Mouse (Mus musculus): ENCODE data around the gene Ntmt1. TPM values are rescaled to one million over a fixed set of nuclear protein-coding genes. Genes with fewer than 3 reads are reported as not detected.

The Ntmt1 gene
- polyA plus RNA-seq, 1 experiment from 2014 or later = 105 TPM

GRCm38 (mm10) chr2:30850581-30850980 is 43.0 kb downstream of the Ntmt1 start:
- ATAC-seq (ENCODE audit: insufficient number of reproducible peaks, insufficient read depth, low FRiP score, low TSS enrichment, low read depth) = no peak
- peak overlapping the region; percentile 91 for H3K27ac ChIP-seq
- peak overlapping the region; percentile 35 for H3K4me2 ChIP-seq
- no peak overlapping the region for H3K4me3 ChIP-seq
- H3K9ac ChIP-seq = peak overlapping the region; percentile 47; the same call in 1 of the 2 replicates
- peaks cover 94% of the 10 kb centered on the region for H3K4me1 ChIP-seq
- peaks cover 5% of the 10 kb centered on the region; the same call in 1 of the 2 replicates for H3K27me3 ChIP-seq
- 28% methylated on average over 6 of the region's 6 CpGs for WGBS
- no peaks in the 10 kb centered on the region for H3K9me3 ChIP-seq
- H3K36me3 ChIP-seq = no peaks in the 10 kb centered on the region

GRCm38 (mm10) chr2:30852771-30853313 is 45.2 kb downstream of the Ntmt1 start:
- Histone ChIP-seq H3K9ac (peak overlapping the region; percentile 47), H3K36me3 (no peaks in the 10 kb centered on the region), H3K4me1 (peaks cover 95% of the 10 kb centered on the region), H3K4me2 (peak overlapping the region; percentile 42), H3K27ac (peak overlapping the region; percentile 91), H3K27me3 (no peaks in the 10 kb centered on the region), H3K4me3 (peak overlapping the region; percentile 9; the same call in 1 of the 2 replicates), H3K9me3 (no peaks in the 10 kb centered on the region)
- 6% methylated on average over 20 of the region's 20 CpGs for WGBS
- 0 out of 2 replicates have a peak, but pooled peaks have one; percentile 22 for ATAC-seq (ENCODE audit: insufficient number of reproducible peaks, insufficient read depth, low FRiP score, low TSS enrichment, low read depth)

- Histone ChIP-seq H3K9ac (no peak overlapping the region), H3K27me3 (no peaks in the 10 kb centered on the region), H3K4me1 (peaks cover 92% of the 10 kb centered on the region), H3K4me3 (no peak overlapping the region), H3K27ac (no peak overlapping the region), H3K4me2 (no peak overlapping the region), H3K36me3 (no peaks in the 10 kb centered on the region), H3K9me3 (no peaks in the 10 kb centered on the region)
- WGBS = 50% methylated on average over 6 of the region's 6 CpGs
- ATAC-seq (ENCODE audit: insufficient number of reproducible peaks, insufficient read depth, low FRiP score, low TSS enrichment, low read depth) = no peak
These were observed 49.5 kb downstream of the Ntmt1 start for GRCm38 (mm10) chr2:30857076-30857475.

GRCm38 (mm10) chr2:30859782-30860181 is 52.2 kb downstream of the Ntmt1 start:
- peaks cover 91% of the 10 kb centered on the region for H3K4me1 ChIP-seq
- no peak overlapping the region for H3K9ac ChIP-seq
- 73% methylated on average over 5 of the region's 5 CpGs for WGBS
- H3K4me2 ChIP-seq = no peak overlapping the region
- H3K36me3 ChIP-seq = no peaks in the 10 kb centered on the region
- peak overlapping the region; percentile 72 for H3K27ac ChIP-seq
- no peaks in the 10 kb centered on the region for H3K9me3 ChIP-seq
- ATAC-seq (ENCODE audit: insufficient number of reproducible peaks, insufficient read depth, low FRiP score, low TSS enrichment, low read depth) = no peak
- no peak overlapping the region for H3K4me3 ChIP-seq
- no peaks in the 10 kb centered on the region for H3K27me3 ChIP-seq

DNA sequence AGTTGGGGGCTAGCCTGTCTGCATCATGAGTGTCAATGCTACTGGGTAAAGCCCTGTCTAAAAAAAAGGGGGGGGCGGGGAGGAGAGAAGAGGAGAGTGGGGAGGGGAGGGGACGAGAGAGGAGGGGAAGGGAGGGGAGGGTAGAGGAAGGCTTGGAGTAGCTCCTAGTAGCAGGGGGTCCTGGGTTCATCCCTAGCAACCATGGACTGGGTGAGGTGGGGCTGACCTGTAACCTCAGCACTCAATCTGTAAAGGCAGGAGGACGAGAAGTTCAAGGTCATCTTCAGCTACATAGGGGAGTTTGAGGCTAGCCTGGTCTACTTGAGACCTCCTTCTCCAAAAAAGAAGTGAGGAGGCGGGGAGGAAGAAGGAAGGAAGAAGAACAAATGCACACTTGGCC is 54.5 kb downstream of the Ntmt1 start:
- no peaks in the 10 kb centered on the region for H3K36me3 ChIP-seq
- H3K4me1 ChIP-seq = peaks cover 91% of the 10 kb centered on the region
- no peak overlapping the region for H3K9ac ChIP-seq
- no peaks in the 10 kb centered on the region for H3K9me3 ChIP-seq
- 77% methylated on average over 4 of the region's 4 CpGs for WGBS
- no peak overlapping the region for H3K4me2 ChIP-seq
- ATAC-seq (ENCODE audit: insufficient number of reproducible peaks, insufficient read depth, low FRiP score, low TSS enrichment, low read depth) = no peak
- no peak overlapping the region for H3K4me3 ChIP-seq
- no peaks in the 10 kb centered on the region for H3K27me3 ChIP-seq
- peak overlapping the region; percentile 34; the same call in 1 of the 2 replicates for H3K27ac ChIP-seq

- 0 out of 2 replicates have a peak overlapping the region, but pooled peaks have one; percentile 5 for H3K4me2 ChIP-seq
- 0 out of 2 replicates have a peak overlapping the region, but pooled peaks have one; percentile 67 for H3K9ac ChIP-seq
- ATAC-seq (ENCODE audit: insufficient number of reproducible peaks, insufficient read depth, low FRiP score, low TSS enrichment, low read depth) = 0 out of 2 replicates have a peak, but pooled peaks have one; percentile 4
- peaks cover 80% of the 10 kb centered on the region for H3K4me1 ChIP-seq
- peak overlapping the region; percentile 93 for H3K27ac ChIP-seq
- no peak overlapping the region for H3K4me3 ChIP-seq
- H3K9me3 ChIP-seq = no peaks in the 10 kb centered on the region
- H3K27me3 ChIP-seq = no peaks in the 10 kb centered on the region
- 0 out of 2 replicates have a peak, but pooled peaks cover 2% of the 10 kb centered on the region for H3K36me3 ChIP-seq
- 65% methylated on average over 9 of the region's 9 CpGs for WGBS
These were observed 55.9 kb downstream of the Ntmt1 start for GRCm38 (mm10) chr2:30863574-30863973.

GRCm38 (mm10) chr2:30864968-30865381 is 57.3 kb downstream of the Ntmt1 start:
- peaks cover 74% of the 10 kb centered on the region for H3K4me1 ChIP-seq
- H3K9me3 ChIP-seq = no peaks in the 10 kb centered on the region
- 0 out of 2 replicates have a peak, but pooled peaks cover 4% of the 10 kb centered on the region for H3K36me3 ChIP-seq
- H3K27me3 ChIP-seq = no peaks in the 10 kb centered on the region
- peak overlapping the region; percentile 93 for H3K27ac ChIP-seq
- peak overlapping the region; percentile 67 for H3K9ac ChIP-seq
- peak overlapping the region; percentile 40 for H3K4me3 ChIP-seq
- 2% methylated on average over 35 of the region's 35 CpGs for WGBS
- peak overlapping the region; percentile 67 for H3K4me2 ChIP-seq
- ATAC-seq (ENCODE audit: insufficient number of reproducible peaks, insufficient read depth, low FRiP score, low TSS enrichment, low read depth) = peak; percentile 64

GRCm38 (mm10) chr2:30865426-30865825 is 57.8 kb downstream of the Ntmt1 start:
- no peaks in the 10 kb centered on the region for H3K9me3 ChIP-seq
- WGBS = 36% methylated on average over 3 of the region's 3 CpGs
- ATAC-seq (ENCODE audit: insufficient number of reproducible peaks, insufficient read depth, low FRiP score, low TSS enrichment, low read depth) = no peak
- H3K4me2 ChIP-seq = peak overlapping the region; percentile 67
- H3K4me3 ChIP-seq = peak overlapping the region; percentile 40; the same call in 1 of the 2 replicates
- H3K27ac ChIP-seq = peak overlapping the region; percentile 93
- no peaks in the 10 kb centered on the region for H3K27me3 ChIP-seq
- peaks cover 78% of the 10 kb centered on the region for H3K4me1 ChIP-seq
- 0 out of 2 replicates have a peak, but pooled peaks cover 4% of the 10 kb centered on the region for H3K36me3 ChIP-seq
- H3K9ac ChIP-seq = peak overlapping the region; percentile 67

- H3K4me1 ChIP-seq = peaks cover 81% of the 10 kb centered on the region
These were observed 63.2 kb downstream of the Ntmt1 start for GRCm38 (mm10) chr2:30870863-30871262.

More at GRCm38 (mm10) chr2:30870863-30871262, 63.2 kb downstream of the Ntmt1 start:
- Histone ChIP-seq H3K36me3 (0 out of 2 replicates have a peak, but pooled peaks cover 4% of the 10 kb centered on the region), H3K4me2 (no peak overlapping the region), H3K27ac (peak overlapping the region; percentile 94), H3K9ac (peak overlapping the region; percentile 27; the same call in 1 of the 2 replicates), H3K4me3 (no peak overlapping the region), H3K9me3 (no peaks in the 10 kb centered on the region), H3K27me3 (no peaks in the 10 kb centered on the region)
- ATAC-seq (ENCODE audit: insufficient number of reproducible peaks, insufficient read depth, low FRiP score, low TSS enrichment, low read depth) = no peak
- WGBS = 53% methylated on average over 8 of the region's 8 CpGs

Other genes with a start within 250 kb of the Ntmt1 start
- gene Cstad, start 212.8 kb upstream of the Ntmt1 start, polyA plus RNA-seq (2015; fragmentation: Nextera tagmentation; extraction: Ambion mirVana) = 1.9 and 2.0 TPM in 2 replicates
- gene 1700001O22Rik, start 4.2 kb upstream of the Ntmt1 start, polyA plus RNA-seq (2015; fragmentation: Nextera tagmentation; extraction: Ambion mirVana) = 2.8 and 2.9 TPM in 2 replicates
- gene Asb6, start 22.5 kb downstream of the Ntmt1 start, polyA plus RNA-seq (2015; fragmentation: Nextera tagmentation; extraction: Ambion mirVana) = 39.5 and 47.3 TPM in 2 replicates
- gene Prrx2, start 27.1 kb downstream of the Ntmt1 start, polyA plus RNA-seq (2015; fragmentation: Nextera tagmentation; extraction: Ambion mirVana) = 103 and 107 TPM in 2 replicates
- 15.8 and 19.8 TPM in 2 replicates for gene Ptges, start 122.0 kb downstream of the Ntmt1 start, polyA plus RNA-seq (2015; fragmentation: Nextera tagmentation; extraction: Ambion mirVana)
- gene Tor1b, start 145.1 kb downstream of the Ntmt1 start, polyA plus RNA-seq (2015; fragmentation: Nextera tagmentation; extraction: Ambion mirVana) = 37.2 and 37.6 TPM in 2 replicates
- gene Tor1a, start 160.1 kb downstream of the Ntmt1 start, polyA plus RNA-seq (2015; fragmentation: Nextera tagmentation; extraction: Ambion mirVana) = 80.0 and 85.2 TPM in 2 replicates
- gene BC005624, start 174.4 kb downstream of the Ntmt1 start, polyA plus RNA-seq (2015; fragmentation: Nextera tagmentation; extraction: Ambion mirVana) = 64.2 and 70.1 TPM in 2 replicates
- 23.5 and 25.6 TPM in 2 replicates for gene Usp20, start 174.5 kb downstream of the Ntmt1 start, polyA plus RNA-seq (2015; fragmentation: Nextera tagmentation; extraction: Ambion mirVana)